Mouse (Mus musculus) testis, adult 2 months (tissue): ENCODE results near the gene Snx7. TPM values are rescaled to one million over a fixed set of nuclear protein-coding genes. Genes with fewer than 3 reads are reported as not detected.
A peak's percentile ranks its signal among the peaks of the same experiment; 100 is the strongest.

ENCODE experiments used
- H3K27ac ChIP-seq: fragments of 200-500 bp; 2 replicates; pipeline ENCODE4 v1.5.1; 2012; ENCODE audit warnings: low read depth, low read length; ENCODE audit not compliant: control insufficient read depth, insufficient read depth
- H3K27me3 ChIP-seq: fragments of 200-500 bp; 2 replicates; pipeline ENCODE4 v1.6.1; 2012; ENCODE audit warnings: mild to moderate bottlenecking, low read length, moderate library complexity; ENCODE audit not compliant: control insufficient read depth, insufficient read depth
- H3K36me3 ChIP-seq: fragments of 200-500 bp; 2 replicates; pipeline ENCODE4 v1.6.1; 2012; ENCODE audit warnings: mild to moderate bottlenecking, low read length; ENCODE audit not compliant: control insufficient read depth, insufficient read depth
- H3K4me1 ChIP-seq: fragments of 200-500 bp; 2 replicates; pipeline ENCODE4 v1.6.1; 2012; ENCODE audit warnings: low read length; ENCODE audit not compliant: control insufficient read depth, insufficient read depth
- H3K4me3 ChIP-seq: fragments of 200-500 bp; 2 replicates; pipeline ENCODE4 v1.5.1; 2012; ENCODE audit warnings: low read depth, mild to moderate bottlenecking, low read length, moderate library complexity, mixed read lengths; ENCODE audit not compliant: control insufficient read depth
- CTCF ChIP-seq: fragments of 200-500 bp; IDR thresholded peaks from 2 replicates; pipeline ENCODE4 v1.5.1; 2012; ENCODE audit warnings: low read depth, mild to moderate bottlenecking, inconsistent platforms, low read length, moderate library complexity; ENCODE audit not compliant: control insufficient read depth, insufficient read depth, insufficient replicate concordance
- POLR2A ChIP-seq: fragments of 200-500 bp; IDR thresholded peaks from 2 replicates; pipeline ENCODE4 v1.6.1; 2012; ENCODE audit warnings: low read depth, mild to moderate bottlenecking, inconsistent platforms, low read length, moderate library complexity; ENCODE audit not compliant: control insufficient read depth
- polyA plus RNA-seq: library from polyadenylated mRNA; depleted of rRNA; stranded (reverse); fragments of >200 nt; gene quantifications from 2 replicates; pipeline ENCODE4 v1.2.3, GENCODE M21; 2012; rRNA removed

The Snx7 gene
- 5.1 and 6.4 TPM in 2 replicates for polyA plus RNA-seq

DNA sequence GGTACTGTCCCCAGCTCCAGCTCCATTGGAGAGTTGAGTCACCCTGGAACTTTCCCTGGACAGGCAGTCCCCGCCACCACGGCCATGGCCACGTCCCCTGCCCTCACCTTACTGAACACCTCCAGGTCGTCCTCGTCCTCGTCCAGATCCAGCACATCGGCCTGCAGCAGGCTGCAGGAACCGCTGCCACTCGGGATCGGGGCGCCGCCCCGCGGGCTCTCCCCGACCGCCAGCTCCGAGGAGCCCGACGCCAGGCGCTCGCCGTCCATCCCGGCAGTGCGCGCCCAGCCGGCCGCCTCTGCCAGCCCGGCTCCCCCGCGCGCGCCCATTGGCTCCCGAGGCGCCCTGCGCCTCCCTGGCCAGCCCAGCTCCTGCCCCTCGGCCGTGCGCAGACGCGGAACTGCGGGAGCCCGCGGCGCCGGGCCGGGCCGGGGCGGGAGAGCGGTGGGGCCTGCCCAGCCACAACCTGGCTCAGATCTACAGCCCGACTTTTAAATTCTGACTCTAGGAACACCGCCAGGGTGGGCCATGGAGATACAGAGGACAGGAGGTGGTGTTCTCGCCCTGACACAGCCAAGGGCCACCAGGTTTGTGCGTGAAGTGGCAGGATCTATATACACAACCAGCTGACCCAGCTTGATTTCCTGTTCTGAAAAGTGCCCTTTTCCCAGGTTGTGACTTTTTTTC, at the start of gene Snx7:
Gene Snx7 (minus strand): TSS at position 300 of the 687 bp plus-strand sequence.
- Histone ChIP-seq H3K36me3 (no peaks in the 10 kb centered on the region), H3K27ac (peak within 1 kb of the TSS; percentile 88), H3K4me1 (no peaks in the 10 kb centered on the region), H3K4me3 (peak within 1 kb of the TSS; percentile 95), H3K27me3 (no peaks in the 10 kb centered on the region)
- TF ChIP-seq CTCF (no peak), POLR2A (peak; percentile 47; the same call in 1 of the 2 replicates)

DNA sequence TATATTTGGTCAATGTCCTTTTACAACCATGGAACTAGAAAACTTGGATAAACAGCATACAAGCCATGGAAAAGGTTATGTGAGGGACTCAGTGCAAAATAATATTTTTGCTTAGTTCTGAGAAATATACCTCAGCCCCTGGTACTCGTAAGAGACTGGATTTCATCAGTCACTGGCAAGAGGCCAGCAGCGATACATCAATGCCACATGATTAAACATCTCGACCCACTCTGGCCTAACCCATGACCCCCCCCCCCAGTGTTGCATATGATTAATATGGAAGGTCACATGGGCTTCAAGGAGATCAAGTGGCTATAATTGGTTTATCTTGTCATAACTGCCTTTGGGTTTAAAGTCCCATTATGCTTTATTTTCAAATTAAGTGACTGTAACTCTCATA, 46.7 kb upstream of the Snx7 start:
- H3K27ac ChIP-seq: no peak overlapping the region

DNA sequence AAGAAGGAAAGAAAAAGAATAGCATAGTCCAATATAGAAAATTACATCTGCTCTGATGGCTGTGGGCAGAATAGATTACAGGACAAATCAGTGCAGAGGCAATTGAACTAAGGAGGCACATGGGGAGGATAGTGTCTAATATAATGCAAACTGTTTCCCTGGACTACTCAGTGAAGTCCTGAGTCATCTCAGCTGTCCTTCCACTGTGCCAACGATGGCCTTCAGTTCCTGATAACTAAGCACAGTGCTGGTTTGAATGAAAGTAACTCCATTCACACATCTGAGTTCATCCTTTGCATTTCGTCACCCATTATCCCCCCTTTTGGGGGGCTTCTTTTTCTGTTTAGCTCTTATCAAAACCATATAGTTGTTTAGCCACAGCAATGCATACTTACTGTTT, 25.0 kb upstream of the Snx7 start:
- Histone ChIP-seq H3K36me3 (no peaks in the 10 kb centered on the region), H3K4me1 (no peaks in the 10 kb centered on the region), H3K27ac (no peak overlapping the region), H3K4me3 (no peak overlapping the region), H3K27me3 (no peaks in the 10 kb centered on the region)
- TF ChIP-seq POLR2A (no peak), CTCF (no peak)

More for the DNA sequence above, 46.7 kb upstream of the Snx7 start:
- Histone ChIP-seq H3K4me3 (no peak overlapping the region), H3K4me1 (no peaks in the 10 kb centered on the region), H3K36me3 (no peaks in the 10 kb centered on the region), H3K27me3 (no peaks in the 10 kb centered on the region)
- TF ChIP-seq CTCF: no peak
- no peak for TF ChIP-seq POLR2A

DNA sequence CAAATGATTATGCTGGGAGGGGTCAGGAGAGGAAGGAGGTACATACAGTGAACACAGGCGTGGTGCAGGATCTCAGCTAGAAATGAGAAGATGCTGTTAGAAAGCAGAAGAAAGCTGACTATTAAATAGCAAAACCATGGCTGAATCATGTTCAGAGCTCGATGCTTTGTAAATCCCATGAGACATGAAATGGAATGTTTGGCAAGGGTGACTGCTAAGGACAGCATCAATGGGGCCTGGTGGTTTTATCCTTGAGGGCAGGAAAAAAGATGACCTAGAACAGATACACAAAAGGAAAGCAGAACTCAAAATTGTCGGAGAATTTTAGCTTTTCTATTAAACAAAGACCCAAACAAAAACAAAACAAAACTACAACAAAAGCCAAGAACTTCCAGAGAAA, 6.7 kb upstream of the Snx7 start:
- H3K4me3 ChIP-seq: no peak overlapping the region
- no peak overlapping the region for H3K27ac ChIP-seq
- no peaks in the 10 kb centered on the region for H3K27me3 ChIP-seq
- H3K4me1 ChIP-seq: no peaks in the 10 kb centered on the region
- H3K36me3 ChIP-seq: no peaks in the 10 kb centered on the region
- TF ChIP-seq POLR2A (no peak), CTCF (no peak)

DNA sequence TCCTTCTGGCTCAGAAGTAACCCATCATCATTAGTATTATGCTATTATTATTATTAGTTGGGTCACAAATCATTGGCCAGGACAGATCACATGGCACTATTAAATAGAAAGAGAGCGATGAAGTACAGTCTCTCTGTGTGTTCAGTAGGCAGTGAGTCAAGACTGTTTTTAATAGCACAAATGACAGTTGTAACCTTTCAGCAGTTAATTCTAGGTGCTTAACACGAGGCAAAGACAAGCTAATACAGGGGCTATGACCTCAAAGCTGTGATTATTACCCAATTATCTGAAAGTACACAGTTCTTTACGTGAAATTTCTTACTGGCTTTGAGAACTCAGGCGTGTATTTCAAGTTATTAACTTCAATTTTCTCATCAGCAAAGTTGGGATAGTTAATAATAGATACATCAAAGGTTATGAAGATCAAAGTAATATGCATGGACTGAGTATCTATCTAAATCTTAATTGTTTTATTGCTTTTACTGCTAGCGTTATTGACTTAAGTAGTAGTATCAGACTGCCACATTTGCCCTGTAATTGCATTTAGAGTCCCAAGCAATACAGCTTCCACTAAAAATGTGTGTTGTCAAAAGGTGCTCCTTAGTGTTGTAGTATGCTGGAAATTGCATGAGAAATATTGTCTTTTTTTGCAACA, 4.6 kb upstream of the Snx7 start:
- no peaks in the 10 kb centered on the region for H3K27me3 ChIP-seq
- no peaks in the 10 kb centered on the region for H3K36me3 ChIP-seq
- TF ChIP-seq POLR2A: no peak
- H3K4me3 ChIP-seq: no peak overlapping the region
- H3K27ac ChIP-seq: no peak overlapping the region
- H3K4me1 ChIP-seq: no peaks in the 10 kb centered on the region

DNA sequence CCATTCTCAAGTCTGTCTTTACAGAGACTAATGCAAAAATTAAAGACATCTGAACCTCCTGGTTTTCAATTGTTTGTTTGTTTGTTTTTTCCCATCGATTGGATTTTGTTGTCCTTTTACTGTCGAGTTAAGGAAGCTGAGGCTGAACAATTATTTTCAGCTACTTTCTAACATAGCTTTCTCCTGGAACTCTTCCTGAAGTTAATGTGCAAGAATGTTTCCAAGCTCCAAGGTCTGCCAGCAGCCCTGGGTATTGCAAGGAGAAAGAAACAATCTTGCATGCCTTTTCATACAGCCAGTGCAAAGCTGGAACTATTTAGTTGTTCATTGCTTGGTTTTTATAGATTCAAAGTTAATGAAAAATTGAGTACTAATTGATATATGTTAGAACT, 584 bp upstream of the Snx7 start:
- TF ChIP-seq POLR2A (no peak), CTCF (no peak)
- Histone ChIP-seq H3K4me3 (peak overlapping the region; percentile 95), H3K36me3 (no peaks in the 10 kb centered on the region), H3K27me3 (no peaks in the 10 kb centered on the region), H3K27ac (peak overlapping the region; percentile 88), H3K4me1 (no peaks in the 10 kb centered on the region)

DNA sequence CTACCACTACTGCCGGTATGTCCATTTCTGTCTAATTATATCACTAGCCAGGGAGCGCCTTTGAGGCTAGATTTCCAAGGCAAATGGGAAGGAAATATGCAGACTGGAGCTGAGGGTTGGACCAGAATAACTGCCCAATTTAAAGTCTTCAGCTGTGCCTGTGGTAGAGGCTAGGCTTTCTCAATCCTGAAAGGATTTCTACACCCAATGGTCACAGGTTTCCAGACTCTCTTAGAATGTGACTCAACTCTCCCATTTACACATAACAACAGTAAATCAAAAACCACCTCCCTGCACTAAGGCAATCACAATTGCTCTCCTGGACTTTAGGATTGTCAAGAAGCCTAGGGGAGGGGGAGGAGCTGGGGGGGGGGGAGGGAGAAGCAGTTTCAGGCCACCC, 645 bp downstream of the Snx7 start:
- Histone ChIP-seq H3K4me3 (no peak overlapping the region; the same call in 1 of the 2 replicates), H3K4me1 (no peaks in the 10 kb centered on the region), H3K36me3 (no peaks in the 10 kb centered on the region), H3K27me3 (no peaks in the 10 kb centered on the region), H3K27ac (no peak overlapping the region)
- TF ChIP-seq POLR2A (no peak), CTCF (no peak)
